Mouse (Mus musculus) hindbrain, embryonic 16.5 days (tissue): ENCODE data around the gene Hoxb5. TPM values are rescaled to one million over a fixed set of nuclear protein-coding genes. Genes with fewer than 3 reads are reported as not detected.

ENCODE experiments used
- microRNA counts: library from miRNA; unstranded; fragments of <30 nt; microRNA quantifications from one replicate; lab custom pipeline; 2016
- microRNA-seq: library from miRNA; unstranded; fragments of <30 nt; microRNA quantifications from one replicate; pipeline ENCODE4, GENCODE M21; 2017
- polyA plus RNA-seq: library from polyadenylated mRNA; unstranded; fragments of >200 nt; fragmentation: Nextera tagmentation; extraction: Ambion mirVana; gene quantifications from 2 replicates; pipeline ENCODE4 v1.2.1, GENCODE M21; 2015

Hoxb5 gene
- polyA plus RNA-seq, 1 experiment from 2014 or later, result 133 TPM

MicroRNAs encoded within 50 kb of the gene (microRNA counts, 519-probe panel; counts per million panel counts)
- 3,592 counts per million, percentile 92 among the panel's probes with 10 or more counts for microRNA mmu-miR-10a (lab: Ali Mortazavi, UCI)
- microRNA mmu-miR-196a (lab: Ali Mortazavi, UCI), result 1,438 counts per million, percentile 12 among the panel's probes with 10 or more counts

Small RNAs within 50 kb of the gene (microRNA-seq; reads per million reads assigned to microRNA genes)
- gene Mir10a (66,890 reads per million, percentile 100 among the genes with 10 or more reads in this experiment), gene Mir196a-1 (not detected)

Other genes with a start within 250 kb of the Hoxb5 start
- 37.5 and 38.4 TPM in 2 replicates for gene Ube2z, start 237.9 kb upstream of the Hoxb5 start, polyA plus RNA-seq
- 787 and 865 TPM in 2 replicates for gene Atp5g1, start 227.7 kb upstream of the Hoxb5 start, polyA plus RNA-seq
- gene Calcoco2, start 191.4 kb upstream of the Hoxb5 start, polyA plus RNA-seq, result not detected in 2 replicates
- 0.27 and 0.36 TPM in 2 replicates for gene Ttll6, start 169.6 kb upstream of the Hoxb5 start, polyA plus RNA-seq
- not detected in 2 replicates for gene Hoxb13, start 109.0 kb upstream of the Hoxb5 start, polyA plus RNA-seq
- 1.4 and 5.2 TPM in 2 replicates for gene Hoxb9, start 31.9 kb upstream of the Hoxb5 start, polyA plus RNA-seq
- 15.1 and 15.9 TPM in 2 replicates for gene Hoxb8, start 21.4 kb upstream of the Hoxb5 start, polyA plus RNA-seq
- 29.3 and 33.1 TPM in 2 replicates for gene Hoxb7, start 16.7 kb upstream of the Hoxb5 start, polyA plus RNA-seq
- 49.9 and 53.3 TPM in 2 replicates for gene Hoxb6, start 10.9 kb upstream of the Hoxb5 start, polyA plus RNA-seq
- gene Hoxb4, start 14.9 kb downstream of the Hoxb5 start, polyA plus RNA-seq, result 2.5 and 3.3 TPM in 2 replicates
- 4.8 and 5.6 TPM in 2 replicates for gene Hoxb3, start 20.0 kb downstream of the Hoxb5 start, polyA plus RNA-seq
- gene Hoxb2, start 47.2 kb downstream of the Hoxb5 start, polyA plus RNA-seq, result 20.0 and 20.8 TPM in 2 replicates
- gene Hoxb1, start 62.4 kb downstream of the Hoxb5 start, polyA plus RNA-seq, result 0.21 and 0.35 TPM in 2 replicates
- gene Skap1, start 161.3 kb downstream of the Hoxb5 start, polyA plus RNA-seq, result 5.9 and 7.4 TPM in 2 replicates